Mouse (Mus musculus): ENCODE measurements at regions not wholly inside any gene's neighbourhood (a gene's known extent, or its start where the extent isn't known, plus 50 kb on each side); places are given as distances from the start of the nearest gene placed in this dataset.
A peak's percentile ranks its signal among the peaks of the same experiment; 100 is the strongest.

DNA sequence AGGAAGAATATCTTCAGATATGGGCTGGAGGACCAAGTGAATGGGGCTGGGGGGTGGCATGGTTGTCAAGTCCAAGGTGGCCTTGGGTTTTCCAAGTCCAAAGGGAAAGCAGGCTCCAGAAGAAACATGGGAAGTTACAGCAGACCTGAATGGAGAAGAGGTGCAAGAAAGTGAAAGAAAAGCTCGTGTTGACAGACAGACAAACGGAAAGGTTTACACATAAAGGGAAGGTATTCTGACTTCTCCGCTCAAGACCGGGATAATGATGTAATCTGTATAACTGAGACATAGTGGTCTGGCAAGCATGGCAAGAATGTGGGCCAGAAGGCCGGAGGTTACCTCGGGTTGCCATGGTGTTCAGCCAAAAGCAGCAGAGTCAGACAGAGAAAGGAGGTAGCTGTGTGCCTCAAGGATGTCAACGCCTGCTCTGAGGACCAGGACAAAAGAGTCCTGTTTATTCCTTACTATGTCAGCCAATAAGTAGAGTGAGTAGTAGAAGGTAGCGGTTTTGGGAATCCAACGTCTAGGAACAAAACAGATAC is 50.8 kb upstream of the Elk3 start:
- DNase-seq (ENCODE audit: low spot score in 2 of 2): no peak

- no peak for DNase-seq (ENCODE audit: low spot score in 2 of 2)
These were observed 53.3 kb upstream of the Elk3 start for GRCm38 (mm10) chr10:93364108-93364793.

DNA sequence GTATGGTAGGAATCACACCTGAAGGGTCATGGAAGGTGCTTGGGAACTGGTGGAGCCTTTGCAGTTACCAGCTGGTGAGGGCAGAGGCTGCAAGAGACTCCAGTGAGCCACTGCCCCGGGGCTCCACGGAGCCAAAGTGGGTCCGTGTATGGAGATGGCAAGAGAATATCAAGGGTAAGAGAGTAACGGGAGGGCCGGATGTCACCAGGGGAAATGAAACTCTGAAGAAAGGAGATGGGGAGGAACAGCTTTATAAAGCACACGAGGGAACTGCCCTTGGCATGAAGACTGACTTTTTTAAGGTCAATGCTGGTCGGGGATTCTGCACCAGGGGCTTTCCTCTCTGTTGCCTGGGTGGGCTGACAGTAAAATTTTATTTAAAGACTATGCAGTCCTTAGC is 53.9 kb upstream of the Elk3 start:
- no peak for DNase-seq (ENCODE audit: low spot score in 2 of 2)

DNA sequence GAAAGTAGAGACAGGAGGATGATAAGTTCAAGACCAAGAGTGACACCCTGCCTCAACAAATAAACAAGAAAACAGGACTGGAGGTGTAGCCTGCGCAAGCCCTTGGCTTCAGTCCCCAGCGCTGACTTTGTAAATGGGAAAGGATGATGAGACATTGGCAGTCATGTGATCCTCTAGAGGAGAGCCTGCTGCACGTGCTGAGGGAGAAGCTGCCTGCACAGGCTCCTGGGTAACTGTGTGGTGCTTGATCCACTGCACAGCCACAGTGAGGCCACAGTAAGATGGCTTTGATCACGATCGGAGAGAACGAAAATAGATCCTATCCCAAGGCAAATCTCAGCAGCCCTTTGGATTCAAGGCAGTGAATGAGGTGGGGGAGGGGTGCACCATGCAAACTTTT is 54.4 kb upstream of the Elk3 start:
- DNase-seq (ENCODE audit: low spot score in 2 of 2): no peak

GRCm38 (mm10) chr10:93365824-93366223 is 54.9 kb upstream of the Elk3 start:
- no peak for DNase-seq (ENCODE audit: low spot score in 2 of 2)

DNA sequence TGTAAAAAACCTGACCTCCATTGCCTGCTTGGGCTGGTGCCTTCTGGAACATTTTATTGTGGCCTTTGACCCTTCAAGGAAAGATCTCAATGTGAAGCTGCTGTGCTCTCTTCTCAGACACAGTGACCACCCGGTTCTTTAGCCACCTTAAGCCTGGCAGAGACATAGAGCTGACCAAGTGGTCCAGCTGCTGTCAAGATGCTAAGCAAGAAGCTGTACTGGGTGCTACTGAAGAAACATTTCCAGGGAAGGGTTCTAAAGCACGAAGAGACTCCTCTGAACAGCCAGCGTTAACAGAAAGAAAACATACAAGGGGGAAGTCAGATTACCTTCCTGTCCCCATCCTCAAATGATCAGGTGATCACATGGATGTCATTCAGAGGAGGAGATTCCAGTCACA is 58.8 kb upstream of the Elk3 start:
- DNase-seq (ENCODE audit: low spot score in 2 of 2): no peak

- DNase-seq (ENCODE audit: low spot score in 2 of 2): no peak
These were observed 59.4 kb upstream of the Elk3 start for GRCm38 (mm10) chr10:93370331-93370730.

DNA sequence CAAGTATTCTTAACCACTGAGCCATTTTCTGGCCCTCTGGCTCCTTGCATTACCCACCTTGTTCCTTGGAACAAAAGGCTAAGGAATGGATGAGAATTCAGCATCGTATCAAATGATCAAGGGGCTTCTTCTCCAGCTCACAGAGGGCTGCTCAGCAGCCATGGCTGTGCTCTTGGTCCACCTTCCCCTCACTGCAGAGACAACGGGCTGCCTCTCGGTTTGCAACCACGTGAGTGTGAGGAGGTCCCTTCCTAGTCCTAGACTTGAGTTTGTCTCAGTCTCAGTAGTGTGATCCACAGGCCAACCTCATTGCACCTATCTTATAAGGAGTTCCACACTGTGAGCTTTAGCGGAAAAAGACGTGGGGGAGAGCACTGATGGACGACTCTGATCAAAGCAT is 61.3 kb upstream of the Elk3 start:
- DNase-seq (ENCODE audit: low spot score in 2 of 2): no peak

GRCm38 (mm10) chr10:93373265-93373664 is 62.3 kb upstream of the Elk3 start:
- DNase-seq (ENCODE audit: low spot score in 2 of 2): no peak

DNA sequence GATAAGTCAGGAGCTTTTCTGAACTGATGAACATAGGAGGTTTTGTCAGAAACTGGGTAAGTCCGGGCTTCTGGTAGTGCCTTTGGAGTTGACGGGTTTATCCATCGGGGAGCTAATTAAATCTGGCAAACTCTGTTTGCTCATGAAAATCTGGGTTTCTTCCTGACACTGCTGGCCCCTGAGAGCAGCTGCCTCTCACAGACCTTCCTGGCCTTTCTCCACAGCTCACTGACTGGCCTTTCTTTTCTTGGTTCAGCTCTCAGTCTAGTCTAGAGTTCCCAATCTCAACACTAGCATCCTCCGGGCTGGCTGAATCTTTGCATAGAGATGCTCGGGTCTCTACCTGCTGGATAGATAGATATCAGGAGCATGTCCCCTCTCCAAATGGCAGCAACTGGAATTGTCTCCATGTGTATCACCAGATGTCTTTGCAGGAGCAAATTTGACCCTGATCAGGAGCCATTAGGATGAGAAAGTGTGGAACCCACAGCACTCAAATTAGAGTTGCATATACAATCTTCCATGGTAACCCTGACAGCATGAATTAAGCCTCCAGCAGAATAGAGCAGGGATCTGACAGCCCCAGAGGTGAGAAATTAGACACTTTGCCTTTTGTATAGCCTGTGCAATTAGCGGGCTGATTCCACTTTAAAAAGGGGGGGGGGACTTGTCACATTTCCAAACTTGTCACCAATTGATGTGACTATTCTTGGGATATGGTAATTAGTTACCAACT is 63.2 kb upstream of the Elk3 start:
- DNase-seq (ENCODE audit: low spot score in 2 of 2): no peak

GRCm38 (mm10) chr10:93374690-93374994 is 63.7 kb upstream of the Elk3 start:
- DNase-seq (ENCODE audit: low spot score in 2 of 2): no peak

DNA sequence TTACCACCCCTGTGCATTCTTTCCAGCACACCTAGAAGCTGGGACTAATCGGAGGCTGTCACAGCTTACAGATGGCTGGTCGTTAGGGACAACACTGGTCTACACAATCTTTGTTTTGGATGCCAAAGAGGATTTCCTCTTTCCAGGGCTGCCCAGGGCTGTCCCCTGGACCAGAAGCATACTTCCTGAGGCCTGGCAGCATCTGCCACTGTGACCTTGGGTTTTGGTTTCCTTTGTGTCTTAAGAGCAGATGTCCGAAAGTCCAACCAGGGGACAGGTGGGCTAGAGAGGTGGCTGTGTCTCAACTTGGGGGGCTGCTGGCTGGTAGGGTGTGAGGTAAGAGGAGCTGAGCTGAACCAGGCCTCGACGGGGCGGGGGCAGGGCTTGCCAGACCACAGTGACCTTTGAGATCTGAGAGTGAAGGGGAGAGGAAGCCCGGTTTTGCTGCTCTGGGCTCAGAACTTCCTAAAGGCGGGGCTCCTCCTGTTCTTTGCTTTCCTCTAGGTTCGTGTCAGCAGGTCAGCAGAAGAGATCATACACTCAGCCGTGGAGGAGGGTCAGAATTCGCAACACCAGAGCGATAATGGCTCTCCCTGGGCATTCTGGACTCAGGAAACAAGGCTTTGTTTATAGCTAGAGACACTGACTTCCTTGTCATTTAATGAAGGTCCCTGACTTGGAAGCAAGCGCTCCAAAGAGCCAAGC is 64.2 kb upstream of the Elk3 start:
- DNase-seq (ENCODE audit: low spot score in 2 of 2): peak; percentile 23 to 33

- DNase-seq (ENCODE audit: low spot score in 2 of 2): no peak
These were observed 64.8 kb upstream of the Elk3 start for GRCm38 (mm10) chr10:93375771-93376170.

GRCm38 (mm10) chr10:93376457-93376941 is 65.6 kb upstream of the Elk3 start:
- no peak for DNase-seq (ENCODE audit: low spot score in 2 of 2)

- DNase-seq (ENCODE audit: low spot score in 2 of 2): no peak
These were observed 63.9 kb upstream of the Lta4h start for GRCm38 (mm10) chr10:93389276-93389675.

DNA sequence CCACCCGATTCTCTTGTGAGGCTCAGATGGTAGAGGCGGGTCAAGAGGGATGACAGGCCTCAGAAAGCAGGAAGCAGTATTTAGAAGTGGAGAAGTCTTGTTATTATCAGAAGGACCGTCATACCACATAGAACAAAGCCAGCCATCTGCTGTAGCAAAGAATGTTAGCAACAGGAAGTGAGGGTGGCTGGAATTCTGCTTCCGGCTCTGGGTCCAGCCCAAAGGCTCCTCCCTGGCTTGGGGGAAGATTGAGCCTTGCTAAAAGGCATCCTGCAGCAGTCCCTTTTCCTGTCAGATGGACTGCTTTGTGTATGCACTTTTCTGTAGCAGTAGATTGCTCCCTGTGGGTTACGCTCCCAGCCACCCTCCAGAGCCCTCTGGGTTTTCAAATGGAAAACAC is 61.9 kb upstream of the Lta4h start:
- DNase-seq (ENCODE audit: low spot score in 2 of 2): no peak

DNA sequence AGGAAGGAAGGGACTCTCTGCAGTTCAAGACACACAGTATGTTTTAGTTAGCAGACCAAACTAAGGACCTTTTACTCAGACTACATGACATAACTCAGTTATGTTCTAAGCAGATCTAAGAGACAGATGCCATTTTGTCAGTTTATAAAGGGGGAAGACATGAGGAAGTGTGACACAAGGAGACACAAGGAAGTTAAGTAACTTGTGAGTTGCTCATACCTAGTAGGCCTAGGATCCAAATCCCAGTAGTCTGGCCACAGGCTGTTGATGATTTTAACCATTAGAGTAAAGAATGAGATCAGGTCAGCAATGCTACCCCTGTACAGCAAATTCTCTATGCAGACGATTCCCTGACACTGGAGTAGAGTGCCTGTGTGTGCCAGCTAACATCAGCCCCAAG is 59.3 kb upstream of the Lta4h start:
- DNase-seq (ENCODE audit: low spot score in 2 of 2): no peak

- DNase-seq (ENCODE audit: low spot score in 2 of 2): no peak
These were observed 55.5 kb upstream of the Lta4h start for GRCm38 (mm10) chr10:93397711-93398110.

- no peak for DNase-seq (ENCODE audit: low spot score in 2 of 2)
These were observed 54.5 kb upstream of the Lta4h start for GRCm38 (mm10) chr10:93398531-93399320.

GRCm38 (mm10) chr10:93402689-93403509 is 50.3 kb upstream of the Lta4h start:
- no peak for DNase-seq (ENCODE audit: low spot score in 2 of 2)

All from adrenal gland, adult 18-20 months (tissue).